Mouse (Mus musculus) heart, postnatal 4 days (tissue): ENCODE results near the gene C530008M17Rik. TPM values are rescaled to one million over a fixed set of nuclear protein-coding genes. Genes with fewer than 3 reads are reported as not detected.
A peak's percentile ranks its signal among the peaks of the same experiment; 100 is the strongest.

Experiments
- DNase-seq: peaks from one replicate; pipeline ENCODE4 v3.0.0; 2021
- total RNA-seq, 2 experiments: library from RNA; stranded (reverse); gene quantifications; 2 replicates each; pipeline ENCODE4 v1.2.3; 2021

Gene C530008M17Rik
- total RNA-seq, 2 experiments from 2014 or later, result 7.6 to 9.5 TPM

DNA sequence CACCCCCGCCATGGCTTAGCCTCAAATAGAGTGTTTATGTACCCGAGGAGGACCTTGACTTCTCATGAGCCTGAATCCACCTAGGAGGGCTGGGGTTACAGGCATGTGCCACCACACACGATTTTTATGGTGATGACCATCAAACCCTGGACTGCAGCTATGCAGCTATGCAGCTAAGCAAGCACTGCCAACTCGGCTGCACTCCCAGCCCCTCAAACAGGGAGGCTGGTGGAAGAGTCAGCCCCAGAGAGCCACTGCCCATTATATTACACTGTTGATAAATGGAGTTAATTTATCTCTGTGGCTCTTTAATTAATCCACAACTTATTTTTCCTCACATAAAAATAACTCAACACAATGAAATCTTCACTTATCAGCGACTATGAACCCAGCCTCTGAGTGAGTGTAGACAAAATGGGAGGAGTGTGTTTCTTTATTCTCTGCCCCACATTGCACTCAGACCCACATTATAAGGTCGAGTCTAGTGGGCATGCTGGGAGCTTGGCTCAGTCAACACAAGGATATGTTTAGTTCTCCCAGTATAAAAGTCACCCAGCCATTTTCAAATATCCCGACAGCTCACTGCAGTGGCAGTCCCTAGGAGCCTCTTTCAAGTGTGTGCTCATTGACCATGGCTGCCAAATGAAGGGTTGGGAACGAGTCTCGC is 117.3 kb downstream of the C530008M17Rik start:
- no peak for DNase-seq

DNA sequence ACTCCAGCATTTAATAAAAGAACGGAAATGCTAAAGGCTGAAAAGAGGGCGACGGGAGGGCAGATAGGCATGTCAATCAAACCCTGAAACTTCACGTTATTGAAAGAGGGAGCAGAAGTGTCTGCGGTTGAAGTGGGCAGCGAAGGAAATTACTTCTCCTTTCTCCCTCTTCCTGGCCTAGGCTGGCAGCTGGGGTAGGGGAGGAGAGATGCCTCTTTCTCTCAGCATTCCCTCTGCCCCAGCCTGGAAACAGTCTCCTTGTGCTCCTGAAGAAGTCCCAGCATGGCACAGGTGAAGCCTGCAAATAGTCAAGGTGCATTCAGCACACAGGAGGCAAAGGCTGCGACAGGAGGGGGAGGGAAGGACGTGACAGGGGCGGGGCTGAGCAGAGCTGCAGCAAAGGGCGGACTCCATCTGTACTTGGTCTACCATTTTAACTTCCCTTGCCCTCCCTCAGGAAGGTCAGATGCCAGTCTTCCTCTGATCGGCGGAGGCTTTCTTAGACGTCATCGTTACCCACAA is 122.8 kb downstream of the C530008M17Rik start:
- no peak for DNase-seq

DNA sequence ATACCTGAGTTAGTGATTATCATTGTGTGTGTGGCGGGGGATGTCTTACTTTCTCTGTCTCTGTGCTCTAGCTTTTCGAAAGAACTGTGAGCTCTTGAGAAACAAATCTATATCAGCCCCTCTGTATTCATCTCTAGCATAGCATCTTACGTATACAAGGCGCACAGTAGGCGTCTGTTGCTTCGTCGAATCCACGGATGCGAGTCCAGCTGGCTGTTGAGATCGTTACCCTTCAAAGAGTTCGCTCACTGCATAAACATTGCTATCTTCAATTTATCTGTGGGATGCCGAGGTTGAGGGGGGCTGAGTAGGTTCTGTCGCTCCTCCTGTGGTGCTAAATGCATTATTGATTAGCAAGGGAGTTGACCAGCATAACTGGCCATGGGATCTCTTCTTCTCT is 125.6 kb downstream of the C530008M17Rik start:
- DNase-seq, result no peak

DNA sequence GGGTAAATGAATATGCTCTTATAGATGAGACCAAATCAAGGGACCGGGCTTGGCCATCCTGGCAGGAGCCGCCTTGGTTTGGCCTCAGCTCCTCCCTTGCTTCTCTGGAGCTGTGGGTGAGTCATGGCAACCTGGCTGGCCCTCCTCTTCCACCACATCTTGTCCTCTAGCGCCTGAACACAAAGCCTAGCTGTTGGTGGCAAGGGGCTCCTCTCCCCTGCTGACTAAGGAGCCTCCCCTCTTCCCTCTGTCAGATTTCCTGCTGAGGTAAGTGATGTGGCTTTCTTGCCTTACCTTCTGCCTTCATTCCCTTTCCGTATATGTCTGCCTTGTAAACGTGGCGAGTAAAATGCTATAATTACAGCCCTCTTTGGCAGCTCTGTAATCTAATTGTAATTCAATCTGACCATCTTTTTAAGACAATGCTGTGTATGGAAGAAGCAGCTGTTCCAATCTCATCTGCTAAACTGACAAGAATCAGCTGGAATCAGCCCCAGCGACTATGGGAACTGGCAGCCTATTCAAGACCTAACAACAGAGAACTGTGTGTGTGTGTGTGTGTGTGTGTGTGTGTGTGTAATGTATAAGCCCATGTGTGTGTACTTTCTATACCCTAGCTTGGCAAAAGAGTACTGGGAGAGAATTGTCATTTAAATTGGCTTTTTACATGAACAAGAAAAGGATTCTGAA is 126.2 kb downstream of the C530008M17Rik start:
- no peak for DNase-seq

DNA sequence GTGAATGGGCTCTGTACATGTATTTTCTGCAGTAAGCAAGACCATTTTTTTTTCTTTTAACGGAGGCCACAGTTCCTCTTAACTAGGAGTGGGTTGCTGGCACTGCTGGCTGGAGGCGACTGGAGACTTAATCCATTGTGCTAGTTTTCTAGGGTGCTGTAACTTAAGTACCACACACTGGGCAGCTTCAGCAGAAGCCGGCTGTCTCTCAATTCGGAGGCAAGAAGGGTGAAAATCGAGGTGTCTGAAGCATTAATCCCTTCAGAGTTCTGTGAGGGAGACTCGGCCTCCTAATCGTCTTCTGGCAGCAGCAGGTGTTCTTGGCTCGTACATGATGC is 126.8 kb downstream of the C530008M17Rik start:
- DNase-seq, result no peak

DNA sequence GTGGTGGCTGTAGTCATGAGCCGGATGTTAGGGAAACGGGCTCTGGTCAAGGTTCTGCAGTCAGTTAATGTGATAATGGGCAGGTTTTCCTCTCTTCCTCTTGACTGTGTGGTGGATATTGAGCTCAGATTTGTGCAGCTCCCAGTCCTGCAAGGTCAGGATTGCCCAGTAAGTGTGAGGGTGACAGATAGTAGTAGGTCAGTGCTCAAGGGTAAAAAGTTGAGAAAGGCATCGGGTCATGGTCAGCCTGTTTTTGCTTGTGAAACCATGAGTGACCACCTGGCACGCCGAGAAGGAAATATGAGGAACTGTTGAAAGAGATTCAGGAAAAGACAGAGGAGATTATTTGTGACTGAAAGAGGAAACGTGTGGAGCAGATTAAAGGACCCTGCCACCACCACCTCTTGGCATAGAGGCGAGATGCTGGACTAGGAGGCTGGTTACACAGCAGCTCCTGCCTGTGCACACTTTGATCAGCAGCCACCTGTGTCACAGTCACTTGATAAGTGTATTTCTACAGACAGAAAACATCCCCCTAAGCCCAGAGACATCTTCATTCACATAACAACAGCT is 127.9 kb downstream of the C530008M17Rik start:
- no peak for DNase-seq

DNA sequence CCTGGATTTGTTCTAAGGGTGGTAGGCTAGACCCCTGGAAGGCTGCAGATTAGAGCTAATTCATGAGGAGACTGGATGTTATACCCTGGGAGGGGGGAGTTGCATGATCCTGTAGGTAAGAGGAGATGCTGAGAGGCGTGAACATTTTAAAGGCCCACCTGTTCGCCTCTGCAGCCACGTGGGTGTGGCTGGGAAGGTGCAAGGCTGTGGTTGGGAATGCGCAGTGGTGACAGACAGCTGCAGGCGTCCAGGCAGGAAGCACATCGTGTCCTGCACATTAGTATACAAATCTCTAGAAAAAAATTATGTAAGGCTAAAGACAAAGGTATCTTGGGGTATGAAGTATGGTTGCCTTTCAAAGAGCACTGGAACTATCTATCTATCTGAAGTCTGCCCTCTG is 128.7 kb downstream of the C530008M17Rik start:
- no peak for DNase-seq

DNA sequence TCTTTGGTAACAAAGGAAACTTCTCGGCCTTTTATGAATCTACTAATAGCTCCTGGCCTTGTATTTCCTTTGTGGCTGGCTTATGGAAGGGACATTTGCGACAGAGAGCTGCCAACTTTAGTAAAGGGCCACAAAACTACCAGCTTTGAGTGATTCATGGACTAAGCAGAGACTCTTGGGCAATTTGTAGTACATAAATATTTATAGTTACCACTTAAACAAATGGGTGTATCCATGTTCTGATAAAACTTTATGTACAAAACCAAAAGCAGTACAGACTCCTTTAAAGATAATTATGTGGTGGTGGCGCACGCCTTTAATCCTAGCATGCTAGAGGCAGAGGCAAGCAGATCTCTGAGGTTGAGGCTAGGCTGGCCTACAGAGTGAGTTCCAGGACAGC is 133.6 kb downstream of the C530008M17Rik start:
- no peak for DNase-seq

DNA sequence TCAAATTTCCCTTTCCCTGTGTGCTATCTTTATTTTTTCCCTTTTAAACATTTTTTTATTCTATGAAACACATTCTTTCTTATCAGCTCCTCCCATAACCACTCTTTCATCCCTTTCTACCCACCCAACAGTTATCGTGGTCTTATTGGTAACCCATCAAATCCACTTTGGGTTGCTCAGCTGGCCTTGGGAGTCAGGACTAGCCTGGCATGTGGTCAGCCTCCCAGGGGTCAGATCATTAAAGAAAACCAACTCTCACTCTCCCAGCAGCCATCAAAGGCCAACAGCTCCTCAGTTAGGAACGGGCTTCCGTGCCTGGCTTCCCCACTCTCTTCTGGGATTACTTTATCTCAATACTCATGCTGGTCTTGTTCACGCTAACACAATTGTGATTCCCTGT is 135.0 kb downstream of the C530008M17Rik start:
- DNase-seq, result no peak

DNA sequence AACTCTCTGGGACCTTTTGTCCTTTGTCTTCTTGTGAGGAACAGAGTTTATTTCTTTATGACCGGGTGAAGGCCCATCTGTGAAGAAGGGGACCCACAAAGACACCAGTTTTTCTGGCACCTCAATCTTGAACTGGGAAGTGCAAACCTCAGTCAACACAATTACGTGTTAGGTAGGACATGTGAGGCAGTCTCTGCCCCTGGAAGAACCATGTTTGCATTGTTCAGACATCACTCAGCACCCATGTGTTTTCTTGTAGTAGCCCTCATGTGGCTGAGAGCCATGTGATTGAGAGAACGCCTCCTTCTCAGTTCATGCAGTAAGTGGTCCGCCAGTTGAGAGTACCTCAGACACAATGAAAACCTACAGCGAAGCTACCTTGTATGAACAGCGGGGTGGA is 136.4 kb downstream of the C530008M17Rik start:
- no peak for DNase-seq

DNA sequence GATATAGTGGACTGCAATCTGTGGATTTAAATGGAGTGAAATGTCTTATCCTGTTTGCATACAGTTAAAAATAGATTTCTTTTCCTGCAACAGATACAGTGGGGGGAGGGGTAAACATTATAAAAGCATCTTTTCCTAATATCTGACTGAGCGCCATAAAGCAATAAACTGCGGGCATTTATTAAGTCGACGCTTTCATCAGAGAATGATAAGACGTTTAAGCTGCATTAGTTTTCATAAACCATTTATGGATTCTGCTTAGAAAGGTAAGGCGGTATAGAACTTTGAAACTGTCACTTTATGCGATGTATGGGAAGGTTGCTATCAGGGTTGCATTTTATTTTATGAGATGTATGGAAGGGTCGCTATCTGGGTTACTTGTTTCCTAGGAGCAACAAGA is 141.7 kb downstream of the C530008M17Rik start:
- no peak for DNase-seq

DNA sequence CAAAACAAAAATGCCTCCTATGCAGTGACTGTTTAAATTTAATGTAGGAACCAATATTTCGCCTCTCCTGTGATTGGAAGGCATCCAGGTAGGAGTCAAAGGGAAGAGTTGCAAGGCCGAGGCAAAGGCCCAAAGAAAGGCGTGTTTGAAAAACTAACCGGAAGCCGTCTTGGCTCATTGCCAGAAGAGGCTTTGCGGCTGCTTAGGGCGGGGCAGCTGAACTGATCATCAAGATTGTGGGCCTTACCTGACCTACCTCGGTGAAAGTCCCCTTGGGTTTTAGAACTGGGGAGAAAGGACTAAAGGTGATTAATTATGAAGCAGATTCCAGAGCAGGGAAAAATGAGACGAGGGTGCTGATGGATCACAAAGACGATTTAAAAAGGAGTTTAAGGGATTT is 143.2 kb downstream of the C530008M17Rik start:
- no peak for DNase-seq

DNA sequence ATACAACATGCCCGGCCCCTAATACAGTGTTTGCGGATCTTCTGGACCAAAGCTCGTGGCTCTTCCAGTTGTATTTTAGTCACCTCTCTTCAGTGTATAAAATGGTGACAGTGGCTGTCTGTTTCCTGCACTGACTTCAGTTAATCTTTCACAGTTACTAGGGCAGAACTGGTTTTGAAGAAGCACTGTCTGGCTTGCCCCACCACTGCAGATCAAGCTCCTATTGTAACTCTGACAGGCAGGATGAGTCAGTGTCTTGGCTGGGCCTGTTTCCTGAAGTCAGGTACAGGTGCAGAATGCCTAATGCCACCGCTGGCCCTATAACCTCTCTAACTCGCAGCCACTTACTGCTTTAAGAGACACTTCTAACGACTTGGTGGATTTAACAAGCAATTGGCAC is 152.7 kb downstream of the C530008M17Rik start:
- no peak for DNase-seq

DNA sequence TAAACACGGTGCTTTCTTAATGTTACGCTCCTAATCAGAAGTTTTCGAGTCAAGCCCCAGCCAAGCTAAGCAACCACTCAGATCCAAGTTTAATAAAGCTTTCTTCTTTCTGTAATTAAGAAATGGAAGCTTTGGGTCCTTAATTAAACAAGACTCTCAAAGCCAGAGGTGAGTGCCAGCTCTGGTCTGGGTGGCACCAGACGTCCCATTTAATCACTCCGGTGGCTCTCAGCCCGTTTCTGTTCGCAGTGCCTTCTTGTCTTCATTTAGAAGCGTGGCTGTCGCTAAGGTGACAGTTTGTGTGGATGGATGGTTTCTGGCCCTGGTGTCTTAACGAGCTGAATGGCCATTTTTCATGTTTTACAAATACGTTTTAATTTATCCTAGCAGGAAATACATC is 158.7 kb downstream of the C530008M17Rik start:
- peak; percentile 9 for DNase-seq

DNA sequence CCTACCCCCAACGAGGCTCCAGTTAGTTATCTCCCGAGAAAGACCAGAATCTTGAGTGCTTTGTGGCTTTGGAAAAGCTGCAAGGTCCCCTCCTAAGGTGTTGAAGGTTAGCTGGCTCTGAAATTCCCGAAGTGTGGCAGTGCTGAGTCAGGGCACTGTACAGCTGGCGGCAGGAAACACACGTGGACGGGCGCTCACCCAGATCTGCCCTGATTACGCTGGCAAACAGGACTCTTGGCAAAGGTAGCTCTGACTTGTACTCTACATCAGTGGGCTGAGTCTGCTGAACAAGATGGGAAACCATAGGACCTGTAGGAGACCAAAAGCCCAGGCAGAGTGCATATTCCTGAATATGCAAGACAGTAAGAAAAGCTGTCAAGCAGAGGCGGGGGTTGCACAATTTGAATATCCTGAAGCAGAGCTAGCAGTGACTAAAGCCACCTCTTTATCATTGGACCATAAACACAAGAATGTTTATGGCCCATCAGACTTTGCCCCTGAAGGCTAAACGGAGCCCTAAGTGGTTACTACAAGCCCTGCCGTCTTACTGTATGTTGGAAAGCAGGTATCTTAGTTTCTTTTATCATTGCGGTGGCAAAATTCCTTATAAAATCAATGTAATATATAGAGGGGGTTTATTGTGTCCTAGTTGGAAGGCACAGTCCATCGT is 159.6 kb downstream of the C530008M17Rik start:
- DNase-seq, result peak; percentile 62

DNA sequence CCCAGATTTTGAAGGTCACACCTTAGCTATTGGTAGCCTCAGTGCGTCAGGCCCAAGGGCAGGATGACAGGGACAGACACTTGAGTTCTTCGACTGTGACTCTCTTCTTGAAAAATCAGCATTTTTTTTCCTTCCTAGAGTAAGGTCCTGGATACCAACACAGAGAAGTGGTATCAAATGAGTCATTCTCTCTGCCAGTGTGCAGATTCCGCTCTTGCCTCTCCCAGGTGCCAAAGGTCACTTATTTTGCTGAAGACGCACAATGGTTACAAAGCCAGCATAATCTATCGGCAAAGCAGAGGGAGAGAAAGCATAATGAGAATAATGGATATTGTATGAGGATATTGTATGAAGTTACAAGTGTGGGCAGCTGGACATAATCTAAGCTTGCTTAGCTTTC is 160.4 kb downstream of the C530008M17Rik start:
- DNase-seq, result no peak

DNA sequence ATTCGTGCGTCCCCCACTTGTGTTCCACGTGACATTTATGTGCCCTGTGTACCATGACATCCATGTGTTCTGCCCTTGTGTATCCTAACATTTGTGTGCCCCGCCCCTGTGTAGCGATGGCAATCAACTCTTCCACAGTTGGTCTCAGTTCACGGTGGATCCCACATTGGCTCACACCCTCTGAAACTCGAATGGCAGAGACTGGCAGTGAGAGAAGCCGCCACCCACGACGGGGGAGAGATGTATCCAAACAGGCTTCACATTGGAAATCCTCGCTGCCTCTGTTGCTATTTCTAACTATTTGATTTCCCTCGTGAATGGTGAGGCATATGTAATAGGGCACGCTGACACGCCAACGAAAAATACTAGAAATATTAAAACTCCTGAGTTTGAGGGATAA is 161.4 kb downstream of the C530008M17Rik start:
- no peak for DNase-seq

DNA sequence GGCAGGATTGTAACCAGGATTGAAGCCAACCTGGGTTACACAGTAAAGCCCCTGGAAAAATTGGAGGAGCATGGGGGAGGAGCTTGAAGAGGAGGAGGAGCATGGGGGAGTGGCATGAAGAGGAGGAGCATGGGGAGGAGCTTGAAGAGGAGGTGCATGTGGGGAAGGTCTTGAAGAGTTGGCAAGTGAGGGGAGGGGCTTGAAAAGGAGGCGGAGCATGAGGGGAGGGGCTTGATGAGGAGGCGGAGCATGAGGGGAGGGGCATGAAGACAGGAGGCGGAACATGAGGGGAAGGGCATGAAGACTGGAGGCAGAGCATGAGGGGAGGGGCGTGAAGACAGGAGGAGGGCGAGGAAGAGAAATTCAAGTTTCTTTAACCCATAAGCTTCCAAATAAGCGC is 162.5 kb downstream of the C530008M17Rik start:
- no peak for DNase-seq

DNA sequence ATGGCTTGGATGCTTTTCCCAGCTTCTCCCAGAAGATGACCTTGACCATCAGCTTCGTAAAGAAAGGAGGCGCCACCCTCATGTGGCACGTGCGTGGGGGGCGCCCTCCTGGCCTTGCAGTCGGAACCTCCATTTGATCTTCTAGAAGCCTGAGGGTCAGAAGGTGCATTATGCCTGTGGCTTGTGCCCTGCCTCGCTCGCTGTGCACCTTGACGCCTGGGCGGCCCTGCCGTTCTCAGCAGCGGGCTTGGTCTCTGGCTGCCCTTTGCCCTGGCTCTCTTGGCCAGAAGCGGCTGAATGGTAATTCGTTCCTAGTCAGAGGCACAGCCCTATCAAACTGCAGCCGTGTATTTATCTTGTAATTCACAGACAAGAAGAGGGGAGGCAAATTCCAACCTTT is 165.8 kb downstream of the C530008M17Rik start:
- no peak for DNase-seq

DNA sequence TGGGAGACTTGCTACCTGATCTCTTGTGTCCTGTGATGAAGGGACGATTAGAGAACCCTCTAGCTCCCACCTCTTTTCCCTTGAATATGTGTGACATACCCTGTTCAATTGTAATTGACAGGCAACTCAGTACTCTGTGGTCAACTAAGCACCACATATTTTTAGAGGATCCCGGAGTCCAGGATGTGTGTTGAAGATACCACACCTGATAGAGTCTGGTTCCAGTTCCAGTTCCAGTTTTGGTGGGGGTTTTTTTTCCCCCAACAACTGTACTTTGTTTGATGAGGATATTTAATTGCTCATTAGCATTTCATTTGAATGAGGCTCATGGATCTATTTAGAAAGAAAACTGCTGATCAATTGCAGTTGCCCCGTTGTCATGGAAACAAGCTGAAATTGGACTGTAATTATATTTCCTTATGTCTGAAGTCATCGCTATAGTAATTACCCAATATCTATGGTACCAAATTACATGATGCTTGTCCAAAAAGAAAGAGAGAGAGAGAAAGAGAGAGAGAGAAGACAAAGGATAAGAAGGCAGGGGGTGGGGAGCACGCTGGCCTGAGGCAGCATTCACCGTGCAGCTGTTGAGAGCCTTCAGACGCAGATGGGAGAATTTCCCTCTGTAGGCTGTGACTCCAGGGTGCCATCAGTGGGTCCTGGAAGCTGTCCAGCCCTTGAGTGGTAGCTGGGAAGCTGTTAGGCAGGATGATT is 172.4 kb downstream of the C530008M17Rik start:
- no peak for DNase-seq

DNA sequence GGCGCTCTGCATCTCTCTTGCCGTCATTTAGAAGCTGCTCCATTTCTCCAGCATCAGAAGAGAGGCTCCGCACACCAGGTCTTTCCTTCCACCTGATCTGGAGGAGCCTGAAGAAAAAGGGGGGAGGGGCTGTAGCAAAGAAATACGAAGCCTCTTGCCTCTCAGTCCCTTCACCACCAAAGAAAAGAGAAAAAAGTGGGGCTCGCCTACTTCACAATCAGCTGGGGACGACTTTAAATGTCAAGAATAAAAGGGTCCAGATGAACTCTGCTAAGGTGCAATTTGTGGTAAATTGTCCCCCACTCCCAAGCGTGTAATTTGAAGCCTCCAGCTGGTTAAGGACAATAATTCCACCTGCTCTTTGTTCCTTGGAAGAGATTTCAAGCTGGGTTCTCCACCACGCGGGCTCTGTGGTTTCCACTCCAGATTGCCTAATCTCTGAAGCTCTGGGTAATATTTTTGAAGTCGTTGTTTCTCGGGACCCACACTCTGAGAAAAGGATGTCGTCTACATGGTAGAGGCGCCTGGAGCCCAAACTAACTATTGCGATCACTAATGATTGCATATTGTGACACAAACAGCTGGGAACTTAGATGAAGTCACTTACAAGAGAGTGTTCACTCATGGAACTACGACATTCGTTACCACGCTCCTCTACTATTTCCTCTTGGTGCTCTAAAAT is 176.4 kb downstream of the C530008M17Rik start:
- DNase-seq, result no peak

DNA sequence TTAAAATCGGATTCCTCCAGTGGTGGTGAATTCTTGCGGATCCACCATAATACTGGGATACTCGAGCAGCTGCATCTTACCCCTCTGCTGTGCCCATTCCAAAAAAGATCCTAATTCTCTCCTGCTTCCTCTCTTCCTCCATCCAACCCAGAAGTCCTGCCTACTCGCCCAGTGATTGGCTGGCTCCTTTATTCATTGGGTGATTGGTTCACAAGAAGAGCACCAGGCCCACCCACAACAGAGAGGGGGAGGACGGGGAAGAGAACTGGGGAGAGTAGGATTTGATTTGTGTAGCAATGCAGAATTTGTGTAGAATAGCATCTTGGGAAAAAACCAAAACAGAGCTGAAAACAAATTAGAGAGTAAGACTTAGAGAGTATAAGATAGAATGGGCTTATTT is 180.7 kb downstream of the C530008M17Rik start:
- peak; percentile 19 for DNase-seq
